Mouse (Mus musculus): Measurements from ENCODE around the gene Gm4871. TPM values are rescaled to one million over a fixed set of nuclear protein-coding genes. Genes with fewer than 3 reads are reported as not detected.
"Not testable (repeated sequence)": the region's sequence is repeated elsewhere in the genome, so short reads cannot be mapped to it uniquely, and the experiment has no call there.

Gene Gm4871
- total RNA-seq (2012; rRNA removed), result not detected in 2 replicates
- not detected for polyA plus RNA-seq (2012; ENCODE audit: insufficient read depth in 1 of 2, insufficient read length in 2 of 2, low read depth in 1 of 2, low replicate concordance in 2 of 2, missing spikeins in 1 of 2)

- H3K9me3 ChIP-seq (replicated peaks; ENCODE audit: insufficient read depth, low read length); H3K36me3 ChIP-seq (ENCODE audit: control insufficient read depth in 1 of 2, insufficient read depth in 2 of 2, low read length in 2 of 2); H3K4me3 ChIP-seq (ENCODE audit: control insufficient read depth in 1 of 2, insufficient read depth in 1 of 2, low read depth in 2 of 2, low read length in 2 of 2); H3K4me1 ChIP-seq (ENCODE audit: control insufficient read depth in 1 of 2, insufficient read depth in 2 of 2, low read length in 2 of 2); H3K27me3 ChIP-seq (ENCODE audit: control insufficient read depth in 1 of 2, insufficient read depth in 2 of 2, low read length in 2 of 2); DNase-seq (ENCODE audit: low read depth, low spot score); H3K27ac ChIP-seq (ENCODE audit: control insufficient read depth, low read depth, low read length); H3K9ac ChIP-seq (ENCODE audit: control insufficient read depth, low read depth, low read length, poor library complexity, severe bottlenecking); H3K79me2 ChIP-seq (ENCODE audit: control insufficient read depth, insufficient read depth, low read length, poor library complexity): not testable (repeated sequence)
Measured at GRCm38 (mm10) chr5:145032391-145032790, at the start of gene Gm4871. Gene Gm4871 (minus strand): TSS chr5:145032754.

- H3K27ac ChIP-seq (ENCODE audit: control insufficient read depth, low read depth, low read length), result no peak overlapping the region
- H3K79me2 ChIP-seq (ENCODE audit: control insufficient read depth, insufficient read depth, low read length, poor library complexity), result peaks cover 30% of the 10 kb centered on the region
- peaks cover 3 to 11% of the 10 kb centered on the region in 2 experiments for H3K36me3 ChIP-seq (ENCODE audit: control insufficient read depth in 1 of 2, insufficient read depth in 2 of 2, low read length in 2 of 2)
- TF ChIP-seq TCF12 (IDR thresholded peaks at IDR 0.05; ENCODE audit: low read depth, low read length) (no peak), USF1 (IDR thresholded peaks at IDR 0.05; ENCODE audit: low read depth, low read length) (no peak), POLR2A (IDR thresholded peaks at IDR 0.05; ENCODE audit: control insufficient read depth in 1 of 2, insufficient read depth in 1 of 2, low read depth in 1 of 2, low read length in 2 of 2, poor library complexity in 1 of 2) (no peak), MXI1 (IDR thresholded peaks at IDR 0.05; ENCODE audit: low read depth, low read length) (no peak), RCOR1 (IDR thresholded peaks at IDR 0.05; ENCODE audit: low read depth, low read length) (no peak), EP300 (IDR thresholded peaks at IDR 0.05; ENCODE audit: low read depth in 1 of 2, low read length in 2 of 2) (no peak), RAD21 (IDR thresholded peaks at IDR 0.05; ENCODE audit: low read depth, low read length) (no peak), E2F4 (IDR thresholded peaks at IDR 0.05; ENCODE audit: borderline replicate concordance, low read depth, low read length) (no peak), ZKSCAN1 (IDR thresholded peaks at IDR 0.05; ENCODE audit: low read depth, low read length) (no peak), MAZ (IDR thresholded peaks at IDR 0.05; ENCODE audit: low read depth, low read length) (no peak)
- no peak overlapping the region for H3K9ac ChIP-seq (ENCODE audit: control insufficient read depth, low read depth, low read length, poor library complexity, severe bottlenecking)
- DNase-seq (ENCODE audit: low read depth, low spot score), result no peak
- H3K4me3 ChIP-seq (ENCODE audit: control insufficient read depth in 1 of 2, insufficient read depth in 1 of 2, low read depth in 2 of 2, low read length in 2 of 2), result no peak overlapping the region
- peaks cover 4 to 6% of the 10 kb centered on the region in 2 experiments; a peak in 2 of 4 replicates for H3K4me1 ChIP-seq (ENCODE audit: control insufficient read depth in 1 of 2, insufficient read depth in 2 of 2, low read length in 2 of 2)
- H3K27me3 ChIP-seq (ENCODE audit: control insufficient read depth in 1 of 2, insufficient read depth in 2 of 2, low read length in 2 of 2), result 0 out of 4 replicates have a peak, but pooled peaks cover 0 to 2% of the 10 kb centered on the region in 2 experiments
- no peaks in the 10 kb centered on the region for H3K9me3 ChIP-seq (replicated peaks; ENCODE audit: insufficient read depth, low read length)
Measured at GRCm38 (mm10) chr5:145081866-145082613, 49.5 kb upstream of the Gm4871 start.

- no peak overlapping the region for H3K4me3 ChIP-seq (ENCODE audit: control insufficient read depth in 1 of 2, insufficient read depth in 1 of 2, low read depth in 2 of 2, low read length in 2 of 2)
- no peaks in the 10 kb centered on the region for H3K79me2 ChIP-seq (ENCODE audit: control insufficient read depth, insufficient read depth, low read length, poor library complexity)
Measured at GRCm38 (mm10) chr5:145075081-145075480, 42.5 kb upstream of the Gm4871 start.

More at GRCm38 (mm10) chr5:145075081-145075480, 42.5 kb upstream of the Gm4871 start:
- Histone ChIP-seq H3K27ac (ENCODE audit: control insufficient read depth, low read depth, low read length) (no peak overlapping the region), H3K9ac (ENCODE audit: control insufficient read depth, low read depth, low read length, poor library complexity, severe bottlenecking) (no peak overlapping the region), H3K36me3 (ENCODE audit: control insufficient read depth in 1 of 2, insufficient read depth in 2 of 2, low read length in 2 of 2) (no peaks in the 10 kb centered on the region), H3K9me3 (replicated peaks; ENCODE audit: insufficient read depth, low read length) (no peaks in the 10 kb centered on the region), H3K27me3 (ENCODE audit: control insufficient read depth in 1 of 2, insufficient read depth in 2 of 2, low read length in 2 of 2) (0 out of 4 replicates have a peak, but pooled peaks cover 0 to 2% of the 10 kb centered on the region in 2 experiments), H3K4me1 (ENCODE audit: control insufficient read depth in 1 of 2, insufficient read depth in 2 of 2, low read length in 2 of 2) (no peaks in the 10 kb centered on the region)
- no peak for DNase-seq (ENCODE audit: low read depth, low spot score)
- TF ChIP-seq UBTF (IDR thresholded peaks at IDR 0.05; ENCODE audit: borderline replicate concordance, insufficient read depth, low read depth, low read length) (no peak), CHD1 (IDR thresholded peaks at IDR 0.05; ENCODE audit: low read depth, low read length) (no peak), RCOR1 (IDR thresholded peaks at IDR 0.05; ENCODE audit: low read depth, low read length) (no peak), JUND (IDR thresholded peaks at IDR 0.05; ENCODE audit: low read depth, low read length) (peak; percentile 92; the same call in 1 of the 2 replicates), RAD21 (IDR thresholded peaks at IDR 0.05; ENCODE audit: low read depth, low read length) (no peak), ZNF384 (IDR thresholded peaks at IDR 0.05; ENCODE audit: low read depth, low read length) (no peak)

All from MEL (cell line).